9 mouse cellular contexts compared by ENCODE assay signal in the genomic region with DNA sequence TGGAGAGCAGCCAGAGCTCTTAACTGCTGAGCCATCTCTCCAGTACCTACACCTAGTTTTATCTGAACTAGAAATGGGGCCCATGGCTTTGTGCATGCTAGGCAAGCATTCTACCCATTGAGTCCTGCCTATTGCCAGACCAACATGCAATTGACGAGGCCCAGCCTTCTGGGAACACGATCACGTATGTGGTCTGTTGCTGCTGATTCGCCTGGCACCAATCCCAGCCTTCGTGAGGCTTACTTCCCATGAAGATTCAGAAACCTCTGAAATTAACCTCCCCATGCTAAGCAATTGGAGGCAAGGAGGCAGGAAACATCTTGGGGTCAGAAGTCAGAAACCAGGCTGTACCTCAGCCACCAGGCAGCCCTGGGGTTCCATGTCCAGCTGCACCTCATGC. TPM values are rescaled to one million over a fixed set of nuclear protein-coding genes. Genes with fewer than 3 reads are reported as not detected.
DNase-seq lines count a peak whose midpoint lies in the region; ATAC-seq and TF ChIP-seq lines count a peak whose summit lies in the region.
"Had no signal": no experiment of that assay in that cellular context is flagged by ENCODE, and none has a peak within 500 bp of the region (broad histone marks: within the 10 kb centered on the region; RNA-seq: fewer than 3 reads in every experiment).

No protein-coding gene starts in this region.

- H3K36me3 ChIP-seq in heart, embryonic 12.5 days: peaks cover 79% of the 10 kb centered on the region
- no peaks in the 10 kb centered on the region for H3K36me3 ChIP-seq in heart, adult 2 months (ENCODE audit: control insufficient read depth, insufficient read depth, low read length)
- H3K36me3 ChIP-seq in embryonic facial prominence, embryonic 14.5 days (ENCODE audit: control insufficient read depth, insufficient read depth, low read length): peaks cover 87% of the 10 kb centered on the region
- H3K36me3 ChIP-seq in stomach, embryonic 14.5 days (ENCODE audit: control insufficient read depth, insufficient read depth, low read length): peaks cover 64% of the 10 kb centered on the region
- H3K36me3 ChIP-seq in forebrain, embryonic 14.5 days (ENCODE audit: control insufficient read depth, insufficient read depth, low read length): peaks cover 92% of the 10 kb centered on the region

- peak overlapping the region; percentile 48 for H3K27ac ChIP-seq in heart, embryonic 12.5 days (ENCODE audit: poor library complexity, severe bottlenecking)
- H3K27ac ChIP-seq in heart, adult 2 months: no peak overlapping the region
- peak overlapping the region; percentile 42 for H3K27ac ChIP-seq in left cerebral cortex, adult 2 months
- peak overlapping the region; percentile 78 for H3K27ac ChIP-seq in embryonic facial prominence, embryonic 14.5 days (replicated peaks; ENCODE audit: low read depth, low read length)
- peak overlapping the region; percentile 56; the same call in 1 of the 2 replicates for H3K27ac ChIP-seq in stomach, embryonic 14.5 days (ENCODE audit: low read length)
- no peak overlapping the region for H3K27ac ChIP-seq in forebrain, embryonic 14.5 days (ENCODE audit: low read depth, low read length)

- no peaks in the 10 kb centered on the region for H3K27me3 ChIP-seq in heart, embryonic 12.5 days (replicated peaks)
- H3K27me3 ChIP-seq in heart, adult 2 months (ENCODE audit: control insufficient read depth, insufficient read depth, low read length): no peaks in the 10 kb centered on the region
- H3K27me3 ChIP-seq in embryonic facial prominence, embryonic 14.5 days (replicated peaks; ENCODE audit: control insufficient read depth, insufficient read depth, low read length): no peaks in the 10 kb centered on the region
- H3K27me3 ChIP-seq in stomach, embryonic 14.5 days (ENCODE audit: control insufficient read depth, insufficient read depth, low read length): no peaks in the 10 kb centered on the region
- H3K27me3 ChIP-seq in forebrain, embryonic 14.5 days (replicated peaks; ENCODE audit: control insufficient read depth, insufficient read depth, low read length): no peaks in the 10 kb centered on the region

- no peak overlapping the region for H3K4me3 ChIP-seq in heart, embryonic 12.5 days
- no peak overlapping the region for H3K4me3 ChIP-seq in heart, adult 2 months
- H3K4me3 ChIP-seq in left cerebral cortex, adult 2 months: no peak overlapping the region
- no peak overlapping the region for H3K4me3 ChIP-seq in embryonic facial prominence, embryonic 14.5 days (ENCODE audit: low read depth, low read length)
- no peak overlapping the region for H3K4me3 ChIP-seq in stomach, embryonic 14.5 days (ENCODE audit: low read depth, low read length)
- no peak overlapping the region for H3K4me3 ChIP-seq in forebrain, embryonic 14.5 days (ENCODE audit: low read depth, low read length)

- DNase-seq in heart, adult 2 months: no peak
- DNase-seq in left cerebral cortex, adult 2 months (ENCODE audit: extremely low spot score in 1 of 2, low spot score in 2 of 2): no peak
- DNase-seq in left cerebral cortex, adult 9 months (ENCODE audit: low spot score in 2 of 2): no peak
- peak; percentile 84 for DNase-seq in embryonic facial prominence, embryonic 14.5 days (ENCODE audit: low spot score)
- no peak for DNase-seq in forebrain, embryonic 14.5 days (ENCODE audit: low spot score)
- no peak for DNase-seq in T-cell, adult 2 months (ENCODE audit: low spot score)
- DNase-seq: thymus, adult 2 months had no signal

- peaks cover 19% of the 10 kb centered on the region for H3K4me1 ChIP-seq in heart, embryonic 12.5 days (replicated peaks)
- H3K4me1 ChIP-seq in heart, adult 2 months (ENCODE audit: control insufficient read depth, insufficient read depth, low read length): no peaks in the 10 kb centered on the region
- peaks cover 18% of the 10 kb centered on the region for H3K4me1 ChIP-seq in embryonic facial prominence, embryonic 14.5 days (ENCODE audit: control insufficient read depth, insufficient read depth, low read length)
- 0 out of 2 replicates have a peak, but pooled peaks cover 8% of the 10 kb centered on the region for H3K4me1 ChIP-seq in stomach, embryonic 14.5 days (ENCODE audit: control insufficient read depth, insufficient read depth, low read length)
- no peaks in the 10 kb centered on the region for H3K4me1 ChIP-seq in forebrain, embryonic 14.5 days (ENCODE audit: control insufficient read depth, insufficient read depth, low read length)

- no peak for ATAC-seq in heart, embryonic 12.5 days (ENCODE audit: insufficient number of reproducible peaks, low FRiP score)
- peak; percentile 45; the same call in 1 of the 2 replicates for ATAC-seq in embryonic facial prominence, embryonic 14.5 days (ENCODE audit: low read depth)
- no peak for ATAC-seq in stomach, embryonic 14.5 days (ENCODE audit: insufficient number of reproducible peaks, insufficient read depth, low FRiP score, low read depth)
- no peak for ATAC-seq in forebrain, embryonic 14.5 days

- no peak overlapping the region for H3K9ac ChIP-seq in heart, embryonic 12.5 days
- H3K9ac ChIP-seq in heart, adult 2 months (ENCODE audit: low read depth, low read length): no peak overlapping the region
- H3K9ac ChIP-seq in embryonic facial prominence, embryonic 14.5 days (ENCODE audit: low read depth, low read length): no peak overlapping the region
- no peak overlapping the region for H3K9ac ChIP-seq in stomach, embryonic 14.5 days (replicated peaks; ENCODE audit: low read depth, low read length)
- H3K9ac ChIP-seq in forebrain, embryonic 14.5 days (ENCODE audit: low read length): no peak overlapping the region

- H3K4me2 ChIP-seq in heart, embryonic 12.5 days: no peak overlapping the region
- H3K4me2 ChIP-seq in embryonic facial prominence, embryonic 14.5 days (ENCODE audit: low read depth, low read length): no peak overlapping the region
- no peak overlapping the region for H3K4me2 ChIP-seq in stomach, embryonic 14.5 days (replicated peaks; ENCODE audit: low read depth, low read length)
- no peak overlapping the region for H3K4me2 ChIP-seq in forebrain, embryonic 14.5 days (ENCODE audit: low read length)

- TF ChIP-seq POLR2A in heart, adult 2 months (IDR thresholded peaks at IDR 0.05; ENCODE audit: insufficient read depth, low read depth, low read length): no peak

- H3K9me3 ChIP-seq in heart, embryonic 12.5 days (replicated peaks): no peaks in the 10 kb centered on the region
- H3K9me3 ChIP-seq in embryonic facial prominence, embryonic 14.5 days (ENCODE audit: control insufficient read depth, low read length): no peaks in the 10 kb centered on the region
- no peaks in the 10 kb centered on the region for H3K9me3 ChIP-seq in stomach, embryonic 14.5 days (ENCODE audit: control insufficient read depth, low read depth, low read length)
- no peaks in the 10 kb centered on the region for H3K9me3 ChIP-seq in forebrain, embryonic 14.5 days (replicated peaks; ENCODE audit: control insufficient read depth, low read length)

- no peak for TF ChIP-seq EP300 in heart, adult 2 months (IDR thresholded peaks at IDR 0.05; ENCODE audit: insufficient read depth, low read depth, low read length)

- H3K79me2 ChIP-seq in heart, adult 2 months (replicated peaks; ENCODE audit: control insufficient read depth, insufficient read depth, low read length): no peaks in the 10 kb centered on the region

- WGBS in heart, embryonic 12.5 days: 72% methylated on average over 5 of the region's 5 CpGs
- WGBS in heart, adult 2 months: 59% methylated on average over 5 of the region's 5 CpGs
- 41% methylated on average over 5 of the region's 5 CpGs for WGBS in embryonic facial prominence, embryonic 14.5 days
- WGBS in stomach, embryonic 14.5 days: 63% methylated on average over 5 of the region's 5 CpGs
- WGBS in forebrain, embryonic 14.5 days: 80% methylated on average over 5 of the region's 5 CpGs

- TF ChIP-seq CTCF in heart, adult 2 months (IDR thresholded peaks at IDR 0.05): no peak
- TF ChIP-seq CTCF in left cerebral cortex, adult 2 months (IDR thresholded peaks at IDR 0.05): no peak

- intact Hi-C loops in heart, adult 2 months (cut with DNase I): no loop called here
- intact Hi-C loops in left cerebral cortex, adult 2 months (cut with DNase I): no loop called here

RNA-seq across cellular contexts. Expression of gene Ptger1, which starts 14.1 kb away (rescaled TPM):
- polyA plus RNA-seq in heart, embryonic 12.5 days (2016; fragmentation: Nextera tagmentation; extraction: Ambion mirVana): 0.32 and 0.60 TPM in 2 replicates
- total RNA-seq in heart, adult 2 months (2021): under 1 TPM; 0.37 to 0.39 TPM
- 0.41 and 0.79 TPM in 2 replicates for polyA plus RNA-seq in heart, adult 2 months (2012; rRNA removed)
- 1 to 10 TPM in 1 of 2 experiments, under 1 TPM in 1; 0.95 to 2.2 TPM for total RNA-seq in left cerebral cortex, adult 2 months (2021)
- polyA plus RNA-seq in embryonic facial prominence, embryonic 14.5 days (2014; fragmentation: Nextera tagmentation; extraction: Ambion mirVana): 1.0 and 1.2 TPM in 2 replicates
- polyA plus RNA-seq in stomach, embryonic 14.5 days (2014; fragmentation: Nextera tagmentation; extraction: Ambion mirVana): 3.1 and 5.4 TPM in 2 replicates
- polyA plus RNA-seq in forebrain, embryonic 14.5 days (2014; fragmentation: Nextera tagmentation; extraction: Ambion mirVana): 0.27 and 0.63 TPM in 2 replicates

RNA-seq across cellular contexts. Expression of gene Pkn1, which starts 18.4 kb away (rescaled TPM):
- 24.4 and 28.7 TPM in 2 replicates for polyA plus RNA-seq in heart, embryonic 12.5 days (2016; fragmentation: Nextera tagmentation; extraction: Ambion mirVana)
- total RNA-seq in heart, adult 2 months (2021): 10 to 100 TPM; 51.1 to 55.6 TPM
- 53.7 and 59.5 TPM in 2 replicates for polyA plus RNA-seq in heart, adult 2 months (2012; rRNA removed)
- 10 to 100 TPM; 60.9 to 65.6 TPM for total RNA-seq in left cerebral cortex, adult 2 months (2021)
- 26.1 and 30.4 TPM in 2 replicates for polyA plus RNA-seq in embryonic facial prominence, embryonic 14.5 days (2014; fragmentation: Nextera tagmentation; extraction: Ambion mirVana)
- 30.1 and 30.7 TPM in 2 replicates for polyA plus RNA-seq in stomach, embryonic 14.5 days (2014; fragmentation: Nextera tagmentation; extraction: Ambion mirVana)
- 20.9 and 21.9 TPM in 2 replicates for polyA plus RNA-seq in forebrain, embryonic 14.5 days (2014; fragmentation: Nextera tagmentation; extraction: Ambion mirVana)

RNA-seq across cellular contexts. Expression of gene Gipc1, which starts 28.1 kb away (rescaled TPM):
- 175 and 180 TPM in 2 replicates for polyA plus RNA-seq in heart, embryonic 12.5 days (2016; fragmentation: Nextera tagmentation; extraction: Ambion mirVana)
- total RNA-seq in heart, adult 2 months (2021): 10 to 100 TPM; 23.8 to 25.6 TPM
- polyA plus RNA-seq in heart, adult 2 months (2012; rRNA removed): 22.3 and 27.7 TPM in 2 replicates
- total RNA-seq in left cerebral cortex, adult 2 months (2021): 10 to 100 TPM; 84.6 to 88.2 TPM
- polyA plus RNA-seq in embryonic facial prominence, embryonic 14.5 days (2014; fragmentation: Nextera tagmentation; extraction: Ambion mirVana): 107 and 131 TPM in 2 replicates
- 180 and 185 TPM in 2 replicates for polyA plus RNA-seq in stomach, embryonic 14.5 days (2014; fragmentation: Nextera tagmentation; extraction: Ambion mirVana)
- 108 and 122 TPM in 2 replicates for polyA plus RNA-seq in forebrain, embryonic 14.5 days (2014; fragmentation: Nextera tagmentation; extraction: Ambion mirVana)

RNA-seq across cellular contexts. Expression of gene Ddx39, which starts 34.4 kb away (rescaled TPM):
- polyA plus RNA-seq in heart, embryonic 12.5 days (2016; fragmentation: Nextera tagmentation; extraction: Ambion mirVana): 117 and 128 TPM in 2 replicates
- total RNA-seq in heart, adult 2 months (2021): 10 to 100 TPM; 15.7 to 17.7 TPM
- polyA plus RNA-seq in heart, adult 2 months (2012; rRNA removed): 18.0 and 27.3 TPM in 2 replicates
- 10 to 100 TPM; 19.9 to 20.2 TPM for total RNA-seq in left cerebral cortex, adult 2 months (2021)
- 106 and 131 TPM in 2 replicates for polyA plus RNA-seq in embryonic facial prominence, embryonic 14.5 days (2014; fragmentation: Nextera tagmentation; extraction: Ambion mirVana)
- polyA plus RNA-seq in stomach, embryonic 14.5 days (2014; fragmentation: Nextera tagmentation; extraction: Ambion mirVana): 141 and 147 TPM in 2 replicates
- 120 and 133 TPM in 2 replicates for polyA plus RNA-seq in forebrain, embryonic 14.5 days (2014; fragmentation: Nextera tagmentation; extraction: Ambion mirVana)

Comparison
In these comparisons a context has a peak if more than half of its experiments do, and no peak if none do; other contexts are left out.
1. H3K27ac ChIP-seq: peak in heart, embryonic 12.5 days (single experiment), left cerebral cortex, adult 2 months (single experiment), embryonic facial prominence, embryonic 14.5 days (single experiment) and stomach, embryonic 14.5 days (single experiment); none in heart, adult 2 months (single experiment) and forebrain, embryonic 14.5 days (single experiment).